Mouse (Mus musculus) liver, adult 2 months (tissue): Measurements from ENCODE around the gene Polr2i.

Experiments used
- CTCF ChIP-seq: fragments of 200-500 bp; IDR thresholded peaks from 2 replicates; pipeline ENCODE4 v1.5.1; 2011; ENCODE audit warnings: low read depth, low read length, control low read depth
- POLR2A ChIP-seq: fragments of 200-500 bp; IDR thresholded peaks from 2 replicates; pipeline ENCODE4 v1.6.1; 2011; ENCODE audit warnings: low read length, control low read depth; ENCODE audit not compliant: insufficient read depth; ENCODE audit errors: extremely low read depth

DNA sequence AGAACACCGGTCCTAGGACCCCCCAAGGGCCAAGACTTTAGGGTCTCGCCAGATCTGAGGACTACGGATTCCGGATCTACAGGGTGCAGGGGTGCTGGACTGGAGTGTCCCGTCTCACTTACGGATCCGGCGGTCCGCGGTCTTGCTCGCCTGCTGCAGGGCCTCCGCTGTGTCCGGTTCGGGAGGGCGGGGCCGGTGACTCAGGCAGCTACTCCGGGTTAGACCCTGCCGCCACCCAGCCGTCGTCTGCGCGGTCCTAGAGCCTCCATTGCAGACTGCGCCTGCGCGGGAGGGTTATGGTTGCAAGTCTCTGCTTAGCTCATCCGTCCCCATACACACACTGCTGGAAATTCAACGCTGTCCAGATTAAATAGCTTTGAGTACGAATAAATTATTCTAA is 36.9 kb upstream of the Polr2i start:
- TF ChIP-seq CTCF (no peak), POLR2A (0 out of 2 replicates have a peak, but pooled peaks have one; percentile 63)
